Mouse (Mus musculus) activated CD4-positive, CD25-positive, alpha-beta regulatory T cell, adult 4 months (primary cell): ENCODE data around the gene Thbs4. TPM values are rescaled to one million over a fixed set of nuclear protein-coding genes. Genes with fewer than 3 reads are reported as not detected.

Source experiments
- ATAC-seq: one replicate; pipeline ENCODE4 v1.8.0; 2017
- polyA plus RNA-seq, 2 experiments: library from polyadenylated mRNA; unstranded; fragments of 100-300 nt; shearing (Covaris generic); gene quantifications; one replicate each; pipeline ENCODE4 v1.2.1; 2017

Thbs4 gene
- polyA plus RNA-seq, 2 experiments from 2014 or later: not detected

DNA sequence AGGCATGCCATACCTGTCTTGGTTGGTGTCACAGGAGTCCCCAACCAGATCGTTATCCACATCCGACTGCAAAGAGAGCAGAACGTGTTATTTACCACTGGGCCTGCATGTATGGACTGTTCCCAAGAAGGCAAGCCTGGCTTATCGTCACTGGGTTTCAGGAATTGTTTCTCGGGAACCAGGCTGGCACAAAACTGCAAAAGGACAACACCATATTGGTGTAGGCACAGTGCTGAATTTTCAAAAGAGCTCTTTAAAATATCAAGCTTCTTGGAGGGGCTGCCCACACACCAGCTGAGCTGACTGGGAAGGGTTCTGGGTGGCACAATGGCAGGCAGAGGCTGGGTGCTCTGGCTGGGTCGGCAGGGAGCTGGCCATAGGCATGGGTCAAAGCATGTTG, 34.1 kb downstream of the Thbs4 start:
- no peak for ATAC-seq

DNA sequence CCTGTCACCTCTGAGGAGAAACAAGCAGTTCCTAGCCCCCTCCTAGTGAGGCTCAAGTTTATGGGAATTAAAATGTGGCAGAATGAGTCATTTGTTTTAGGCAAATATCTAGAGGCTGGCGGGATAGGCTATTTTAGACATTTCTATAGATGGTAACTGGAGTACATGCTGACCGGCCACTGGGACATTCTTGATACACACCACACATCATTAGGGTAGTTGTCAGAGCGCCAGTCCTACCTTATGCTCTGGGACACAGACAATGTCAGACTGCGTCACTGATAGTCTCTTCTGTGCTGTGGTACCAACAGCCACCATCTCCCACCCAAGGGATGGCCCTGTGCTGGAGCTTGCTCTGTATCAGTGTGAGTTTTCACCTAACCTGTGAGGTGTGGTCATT, 35.5 kb downstream of the Thbs4 start:
- ATAC-seq: no peak

DNA sequence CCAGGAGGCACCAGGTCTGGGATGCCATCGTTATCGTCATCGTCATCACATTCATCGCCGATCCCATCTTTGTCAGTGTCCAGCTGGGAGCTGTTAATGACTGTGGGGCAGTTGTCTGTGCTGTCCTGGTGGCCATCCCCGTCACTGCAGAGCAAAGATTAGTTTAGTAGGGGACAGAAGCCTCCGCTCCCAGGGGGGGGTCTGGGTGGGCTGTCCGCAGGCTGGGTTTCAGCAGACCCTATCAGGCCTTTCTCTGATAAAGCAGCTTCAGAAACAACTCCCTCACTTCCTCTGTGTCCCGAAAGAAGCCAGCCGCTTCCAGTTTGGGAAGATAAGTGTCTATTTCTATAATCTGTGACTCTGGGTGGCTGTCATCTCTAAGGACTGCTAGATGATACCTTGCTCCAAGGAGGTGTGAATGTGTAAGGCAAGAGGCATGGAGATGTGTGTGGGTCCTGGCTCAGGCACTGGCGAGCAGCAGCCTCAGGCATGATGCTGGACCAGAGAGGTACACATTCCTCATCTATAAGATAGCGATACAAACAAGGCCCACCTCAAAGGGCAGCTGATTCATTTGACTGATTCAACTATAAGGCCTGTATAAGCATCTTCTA, 36.5 kb downstream of the Thbs4 start:
- no peak for ATAC-seq

DNA sequence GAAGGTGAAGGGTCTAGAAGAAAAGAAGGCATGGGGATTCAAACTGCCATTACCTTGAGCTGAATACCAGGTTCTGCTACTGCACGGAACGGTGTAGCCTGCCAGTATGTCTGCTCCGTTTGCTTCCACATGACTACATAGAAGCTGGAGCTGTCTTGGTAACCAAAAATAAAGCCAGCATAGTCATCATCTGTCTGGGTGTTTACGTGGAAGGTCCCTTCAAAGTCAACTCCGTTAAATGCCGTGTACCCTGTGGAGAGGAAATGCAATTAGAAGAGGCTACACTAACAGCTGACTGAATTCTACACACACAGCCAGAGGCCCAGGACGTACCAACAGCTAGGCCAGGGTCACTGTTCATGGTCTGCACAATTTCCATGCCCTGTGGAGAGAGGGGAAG, 39.6 kb downstream of the Thbs4 start:
- ATAC-seq: no peak

DNA sequence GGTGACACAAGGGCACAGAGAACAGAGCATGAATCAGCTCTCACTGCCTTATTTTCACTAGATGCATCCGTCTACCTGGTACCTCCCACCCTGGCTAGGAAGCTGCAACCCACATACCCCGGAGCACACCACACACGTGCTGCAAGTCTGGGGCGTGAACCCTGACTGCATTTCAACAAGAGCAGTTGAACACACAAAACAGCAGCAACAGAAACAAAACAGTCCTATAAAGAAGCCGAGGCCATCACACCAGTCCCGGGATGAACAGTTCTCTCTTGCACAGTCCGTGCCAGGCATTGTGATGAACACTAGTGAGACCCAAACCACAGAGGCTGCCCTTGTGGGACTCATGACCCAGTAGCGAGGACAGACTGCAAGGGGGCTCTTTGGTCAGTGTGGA, 40.9 kb downstream of the Thbs4 start:
- no peak for ATAC-seq

DNA sequence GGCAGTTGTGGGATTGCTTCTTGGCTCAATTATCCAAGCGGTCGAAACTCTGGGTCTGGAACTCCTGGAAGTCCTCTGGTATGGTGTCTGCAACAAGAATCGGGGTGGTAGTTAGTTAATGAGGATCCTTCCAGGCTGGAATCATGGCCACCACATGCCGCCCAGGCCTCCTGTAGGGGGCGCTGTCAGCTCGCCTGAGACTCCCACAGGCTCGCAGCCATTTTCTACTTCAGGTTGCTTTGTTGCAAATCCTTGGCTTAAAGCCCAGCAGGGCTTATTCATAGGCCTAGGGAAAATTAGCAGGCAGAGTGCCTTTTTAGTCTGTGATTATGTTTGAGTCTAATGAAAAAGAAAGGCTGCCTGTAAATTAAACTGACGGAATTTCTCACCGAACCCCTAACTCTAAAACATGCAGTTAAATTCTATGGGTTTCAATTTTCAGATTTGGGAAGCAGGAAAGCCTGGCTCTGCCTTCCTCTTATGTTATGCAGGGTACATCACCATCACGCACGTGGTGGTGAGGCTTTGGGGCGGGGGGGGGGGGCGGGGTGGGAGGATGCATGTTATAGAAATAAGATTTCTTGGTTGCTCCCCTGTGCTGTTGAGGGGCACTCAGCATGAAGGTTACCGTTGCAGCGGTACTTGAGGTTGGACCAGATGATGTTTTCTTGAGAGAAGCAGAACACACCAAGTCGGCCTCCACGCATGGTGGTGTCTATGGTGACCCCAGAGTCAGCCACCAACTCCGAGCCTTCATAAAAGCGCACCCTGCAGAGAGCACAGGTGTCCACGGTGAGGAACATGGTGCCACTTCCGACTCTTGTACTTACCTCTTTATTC, 42.7 kb downstream of the Thbs4 start:
- no peak for ATAC-seq

DNA sequence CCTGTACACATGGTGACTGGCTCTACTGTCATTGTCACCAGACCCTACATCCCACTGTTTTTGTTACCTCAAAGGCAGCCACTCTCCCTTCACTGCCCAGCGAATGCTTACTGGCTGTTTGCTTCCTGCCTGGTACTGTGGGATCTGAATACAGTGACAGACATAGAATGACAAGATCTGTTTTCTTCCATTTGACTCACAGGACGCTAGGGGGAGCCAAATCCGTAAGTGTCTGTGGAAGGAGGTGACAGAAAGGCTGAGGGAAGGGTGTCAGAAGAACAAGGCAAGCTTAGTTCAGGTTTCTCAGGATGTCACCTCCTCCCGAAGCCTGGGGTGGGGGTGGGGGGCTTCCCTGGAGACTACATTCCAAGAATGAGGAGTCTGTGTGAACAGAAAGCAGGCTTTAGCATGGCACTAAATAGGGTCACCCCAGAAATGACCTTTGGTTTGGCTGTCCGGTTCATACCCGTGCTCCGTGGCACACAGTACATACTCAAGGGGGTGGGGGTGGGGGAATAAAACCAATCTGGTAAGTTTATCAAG, 43.6 kb downstream of the Thbs4 start:
- ATAC-seq: peak; percentile 82

DNA sequence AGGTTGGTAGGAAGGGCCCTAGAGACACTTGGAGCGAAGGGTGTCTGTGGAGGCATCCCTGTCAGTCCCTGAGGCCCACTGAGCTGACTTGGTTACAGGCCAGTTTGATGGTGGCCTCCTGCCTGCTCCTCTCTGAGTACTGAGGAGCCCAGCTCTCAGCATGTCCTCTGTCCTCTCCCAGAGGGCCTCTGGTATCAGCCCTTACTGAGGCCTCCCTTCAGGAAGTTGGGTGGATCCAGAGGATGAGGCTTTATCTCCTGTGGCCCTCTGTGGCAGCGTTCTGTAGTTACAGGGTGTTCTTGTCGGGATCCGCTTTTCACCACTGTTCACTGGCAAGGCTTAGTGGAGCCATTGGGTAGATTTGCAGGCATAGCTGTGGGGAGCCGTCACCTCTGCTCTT, 51.3 kb downstream of the Thbs4 start:
- ATAC-seq: no peak

DNA sequence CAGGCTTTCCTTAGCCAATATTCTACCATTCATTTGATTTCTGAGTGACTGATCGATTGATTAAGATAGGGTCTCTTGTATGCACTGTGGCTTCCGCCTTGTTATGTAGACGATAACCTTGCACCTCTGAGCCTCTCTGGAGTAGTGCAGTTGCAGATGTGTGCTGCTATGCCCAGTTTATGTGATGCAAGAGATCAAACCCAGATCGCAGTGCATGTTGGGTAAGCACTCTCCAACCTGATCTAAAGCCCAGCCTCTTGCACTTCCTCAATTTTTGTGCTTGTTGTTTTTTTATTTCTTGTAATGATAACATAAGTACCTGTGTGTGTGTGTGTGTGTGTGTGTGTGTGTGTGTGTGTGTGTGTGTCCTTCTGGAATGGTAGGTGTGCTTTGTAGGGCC, 51.7 kb downstream of the Thbs4 start:
- ATAC-seq: no peak

DNA sequence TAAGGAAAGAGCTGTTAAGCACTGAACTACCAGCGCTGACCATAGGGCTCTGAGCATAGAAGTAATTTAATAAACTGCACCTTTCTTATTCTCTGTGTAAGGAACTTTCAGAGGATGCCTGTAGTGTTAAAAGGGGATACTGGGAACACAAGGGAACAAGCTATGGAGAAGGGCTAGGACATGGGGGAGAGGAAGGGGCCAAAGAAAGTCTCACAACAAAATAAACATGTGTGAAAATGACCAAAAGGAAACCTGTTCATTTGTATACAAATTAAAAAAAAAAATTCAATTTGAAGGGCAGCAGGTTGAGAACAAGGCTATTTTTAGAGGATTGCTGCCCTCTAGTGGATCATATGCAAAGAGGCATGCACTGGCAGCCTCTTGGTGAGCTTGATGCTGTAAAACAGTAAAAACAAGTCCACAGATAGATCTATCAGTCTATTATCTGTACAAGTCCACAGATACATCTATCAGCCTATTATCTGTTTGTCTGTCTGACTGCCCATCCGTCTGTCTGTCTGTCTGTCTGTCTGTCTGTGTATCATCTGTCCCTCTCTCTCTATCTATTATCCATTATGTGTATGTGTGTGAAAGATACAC, 53.8 kb downstream of the Thbs4 start:
- ATAC-seq: peak; percentile 61

DNA sequence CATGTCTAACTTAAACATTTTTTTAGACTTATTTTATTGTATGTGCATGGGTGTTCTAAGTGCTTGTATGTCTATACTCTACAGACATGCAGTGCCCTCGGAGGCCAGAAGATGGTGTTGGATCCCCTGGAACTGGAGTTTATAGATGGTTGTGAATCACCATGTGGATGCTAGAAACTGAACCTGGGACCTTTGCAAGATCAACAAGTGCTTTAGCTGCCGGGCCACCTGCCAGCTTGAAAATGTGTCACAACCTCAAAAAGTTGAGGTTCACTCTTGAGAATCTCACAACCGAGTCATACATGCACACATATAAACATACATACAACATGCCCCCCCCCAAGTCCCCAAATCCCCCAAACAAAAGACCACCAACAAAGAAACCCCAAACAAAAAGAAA, 54.8 kb downstream of the Thbs4 start:
- no peak for ATAC-seq

DNA sequence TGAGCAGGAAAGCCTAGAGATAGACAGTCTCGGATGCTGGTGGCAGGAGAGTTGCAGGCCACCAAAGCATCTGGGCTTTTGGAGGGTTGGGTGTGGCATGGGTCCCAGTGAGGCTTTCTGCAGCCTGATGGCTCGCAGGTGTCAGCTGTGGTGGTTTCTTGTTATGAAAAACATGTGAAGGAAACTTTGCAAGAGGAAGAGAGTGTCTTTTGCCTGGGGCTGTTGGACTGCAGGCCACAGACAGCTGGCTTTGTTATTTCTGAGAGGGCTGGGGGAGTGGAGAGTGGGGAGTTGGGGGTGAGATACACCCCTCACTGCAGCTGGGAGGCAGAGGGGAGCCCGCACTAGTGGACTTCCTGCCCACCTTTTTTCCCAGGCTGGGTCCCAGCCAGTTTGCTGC, 55.8 kb downstream of the Thbs4 start:
- ATAC-seq: no peak

DNA sequence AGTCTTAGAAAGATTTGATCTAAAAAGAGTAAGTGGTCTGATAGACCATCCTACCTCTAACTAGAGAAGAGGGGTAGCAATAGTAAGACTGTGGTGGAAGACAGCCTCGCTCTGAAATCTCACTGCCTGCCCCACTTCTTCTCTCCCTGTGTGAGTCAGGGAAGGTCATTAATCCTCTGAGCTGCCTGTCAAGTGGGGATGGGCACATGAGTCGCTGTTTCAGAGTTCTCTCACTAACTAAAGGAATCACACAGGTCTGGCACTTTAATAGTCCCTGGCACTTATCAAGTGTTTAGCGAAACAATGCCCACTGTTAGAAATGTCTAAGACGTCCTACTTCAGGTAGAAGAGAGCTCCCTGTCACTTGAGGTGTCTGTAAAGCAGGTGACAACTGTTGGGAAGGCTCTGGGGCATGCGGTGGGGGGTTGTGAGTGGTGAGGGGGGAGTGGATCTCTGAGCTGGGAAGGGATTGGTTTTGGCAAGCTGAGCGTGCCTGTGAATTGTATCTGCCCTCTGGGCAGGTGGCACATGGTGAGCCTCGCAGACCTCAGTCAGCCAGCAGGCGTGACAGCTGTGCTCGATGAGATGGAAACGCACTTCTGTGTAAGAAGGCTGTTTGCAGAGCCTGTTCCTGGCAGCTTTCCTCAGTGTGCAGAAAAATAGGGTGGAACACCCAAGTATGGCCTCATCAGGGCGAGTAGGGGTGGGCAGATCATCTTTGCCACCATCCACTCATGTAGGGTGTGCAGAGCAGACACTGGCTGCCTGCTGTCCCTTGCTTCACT, 57.9 kb downstream of the Thbs4 start:
- no peak for ATAC-seq

DNA sequence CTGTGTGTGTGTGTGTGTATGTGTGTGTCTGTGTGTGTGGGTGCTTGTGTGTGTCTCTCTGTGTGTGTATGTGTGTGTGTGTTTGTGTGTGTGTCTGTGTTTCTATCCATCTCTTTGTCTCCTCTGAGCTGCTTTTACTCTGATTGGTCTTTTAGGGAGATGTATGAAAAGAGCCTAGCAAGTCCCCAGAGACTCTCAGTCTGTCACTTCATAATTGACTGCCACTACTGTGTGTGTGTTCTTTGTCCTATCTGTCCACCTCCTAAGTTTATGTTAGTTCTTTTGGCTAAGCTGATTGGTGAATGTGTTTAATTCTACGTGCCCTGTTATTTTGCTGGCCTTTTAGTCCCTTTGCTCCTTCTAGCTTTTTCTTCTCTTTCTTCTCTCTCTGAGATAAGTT, 58.9 kb downstream of the Thbs4 start:
- no peak for ATAC-seq

DNA sequence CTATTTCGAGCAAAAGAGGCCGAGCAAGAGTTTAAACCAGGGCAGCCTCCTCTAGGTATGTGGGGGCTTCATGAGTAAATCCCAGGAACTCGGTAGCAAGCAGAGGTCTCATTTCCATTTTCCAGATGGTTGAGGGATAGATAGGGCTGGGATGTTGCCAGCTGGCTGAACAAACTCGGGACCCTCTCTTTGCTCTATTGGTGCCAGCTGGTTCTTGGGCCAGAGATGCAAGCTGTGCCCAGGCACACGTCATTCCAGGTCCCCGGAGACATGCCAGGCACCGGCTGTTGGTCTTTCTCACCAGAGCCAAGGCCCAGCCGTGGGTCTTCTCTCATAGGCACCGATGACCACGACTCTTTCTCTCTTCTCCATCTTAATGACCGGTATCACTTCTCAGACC, 60.9 kb downstream of the Thbs4 start:
- no peak for ATAC-seq

DNA sequence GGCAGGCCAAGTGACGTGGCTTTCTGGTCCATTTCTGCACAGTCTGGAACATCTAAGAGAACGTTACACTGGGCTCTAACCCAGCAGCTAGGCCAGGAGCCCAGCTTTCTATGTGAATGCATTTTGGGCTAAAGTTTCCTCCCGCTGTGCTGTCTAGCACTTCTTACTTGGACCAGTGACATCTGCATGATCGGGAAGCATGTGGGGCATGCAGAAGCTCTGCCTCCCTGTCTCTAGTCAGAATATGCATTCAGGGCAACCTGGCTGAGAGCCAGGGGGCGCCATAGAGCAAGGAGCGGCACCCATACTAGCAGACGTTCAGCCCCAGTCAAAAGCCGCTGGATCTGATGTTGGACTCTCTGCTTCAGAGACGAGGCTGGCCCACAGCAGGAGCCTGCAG, 61.4 kb downstream of the Thbs4 start:
- ATAC-seq: peak; percentile 59

DNA sequence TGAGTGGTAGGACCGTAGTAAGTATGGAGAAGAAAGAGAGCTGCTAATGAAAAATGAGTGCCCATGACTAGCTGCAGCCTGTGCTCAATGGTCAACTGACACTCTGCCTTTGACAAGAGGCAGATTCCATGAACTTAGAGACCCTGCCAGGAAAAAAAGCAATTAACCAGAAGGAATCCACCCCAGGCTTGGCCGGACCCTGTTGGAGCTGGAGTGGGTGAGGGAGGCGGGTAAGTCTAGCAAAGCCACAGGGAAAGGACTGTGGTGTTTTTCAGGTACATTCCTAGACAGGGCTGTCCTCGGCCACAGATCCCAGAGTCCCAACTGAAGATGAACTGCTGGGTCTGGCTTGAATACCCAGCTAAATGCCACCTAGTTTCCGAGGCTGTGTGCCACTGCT, 61.8 kb downstream of the Thbs4 start:
- no peak for ATAC-seq

DNA sequence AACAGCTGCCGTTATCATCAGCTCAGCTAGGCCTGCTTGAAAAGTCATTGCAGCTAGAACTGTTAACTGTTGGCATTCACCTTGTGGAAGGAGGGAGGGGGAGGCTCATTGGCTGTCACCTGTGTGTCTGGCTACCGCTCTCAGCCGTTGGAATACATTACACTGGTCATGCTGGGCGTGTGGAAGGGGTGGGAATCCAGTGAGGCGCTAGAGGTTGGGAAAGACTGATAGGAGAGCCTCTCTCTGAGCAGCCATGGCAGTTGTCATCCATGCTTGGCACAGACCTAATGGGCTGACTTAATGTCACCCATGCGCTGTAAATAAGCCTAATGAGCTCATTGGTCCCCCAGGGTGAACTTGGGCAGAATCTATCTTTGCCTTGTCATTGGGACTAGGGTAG, 62.8 kb downstream of the Thbs4 start:
- ATAC-seq: no peak

DNA sequence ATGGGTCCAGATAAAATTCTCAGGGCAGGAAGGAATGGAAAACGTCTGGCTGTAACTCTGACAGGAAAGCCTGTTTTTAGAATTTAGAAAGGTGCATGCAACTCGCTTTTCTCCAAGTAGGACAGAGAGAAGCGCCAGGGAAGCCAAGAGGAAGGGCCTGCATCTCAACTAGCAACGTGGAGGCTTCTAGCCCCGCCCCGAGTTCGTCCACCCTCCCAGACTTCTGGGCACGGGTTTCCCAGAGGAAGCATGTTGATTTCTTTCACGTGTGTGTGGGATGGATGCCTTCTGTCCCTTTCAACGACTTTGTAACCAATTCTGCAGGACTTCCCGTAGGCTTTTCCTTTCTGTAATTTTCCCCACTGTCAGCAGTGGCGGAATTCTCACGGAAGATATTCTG, 64.8 kb downstream of the Thbs4 start:
- ATAC-seq: no peak

DNA sequence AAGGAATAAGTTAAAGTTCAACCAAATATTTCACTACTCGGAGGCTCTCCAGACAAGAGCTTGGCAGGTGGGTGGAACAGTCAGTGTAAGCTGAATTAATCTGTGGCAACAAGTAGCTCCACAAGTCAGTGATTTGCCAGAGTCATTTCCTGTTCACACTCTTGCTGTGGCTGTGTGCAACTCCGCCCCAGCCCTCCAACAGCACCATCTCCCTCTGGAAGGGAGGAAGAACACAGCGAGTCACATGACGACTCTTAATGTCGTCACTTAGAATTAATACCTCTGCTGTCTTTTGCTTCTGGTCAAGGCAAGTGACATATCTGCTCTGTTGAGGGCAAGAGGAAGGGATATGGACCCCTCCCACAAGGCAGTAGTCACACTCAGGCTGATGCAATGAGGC, 72.2 kb downstream of the Thbs4 start:
- ATAC-seq: peak; percentile 43

DNA sequence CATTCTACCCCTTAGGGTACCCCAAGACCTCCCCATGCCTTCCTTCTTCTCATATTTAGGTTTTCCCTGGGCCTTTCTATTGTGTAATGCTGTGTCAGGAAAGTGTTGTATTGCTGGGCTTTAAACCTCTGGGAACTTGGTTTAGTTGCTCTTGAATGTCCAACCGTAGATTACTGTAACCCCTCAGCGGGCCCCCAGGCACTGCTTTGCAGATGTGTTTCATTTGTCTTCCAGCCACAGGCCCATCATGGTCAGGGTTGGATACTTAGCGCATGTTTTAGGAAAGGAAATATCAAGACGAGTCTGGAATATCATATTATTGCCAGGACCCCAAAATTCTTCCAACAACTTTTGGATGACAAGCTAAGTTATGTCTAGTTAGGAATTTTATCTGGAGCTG, 73.6 kb downstream of the Thbs4 start:
- ATAC-seq: no peak

DNA sequence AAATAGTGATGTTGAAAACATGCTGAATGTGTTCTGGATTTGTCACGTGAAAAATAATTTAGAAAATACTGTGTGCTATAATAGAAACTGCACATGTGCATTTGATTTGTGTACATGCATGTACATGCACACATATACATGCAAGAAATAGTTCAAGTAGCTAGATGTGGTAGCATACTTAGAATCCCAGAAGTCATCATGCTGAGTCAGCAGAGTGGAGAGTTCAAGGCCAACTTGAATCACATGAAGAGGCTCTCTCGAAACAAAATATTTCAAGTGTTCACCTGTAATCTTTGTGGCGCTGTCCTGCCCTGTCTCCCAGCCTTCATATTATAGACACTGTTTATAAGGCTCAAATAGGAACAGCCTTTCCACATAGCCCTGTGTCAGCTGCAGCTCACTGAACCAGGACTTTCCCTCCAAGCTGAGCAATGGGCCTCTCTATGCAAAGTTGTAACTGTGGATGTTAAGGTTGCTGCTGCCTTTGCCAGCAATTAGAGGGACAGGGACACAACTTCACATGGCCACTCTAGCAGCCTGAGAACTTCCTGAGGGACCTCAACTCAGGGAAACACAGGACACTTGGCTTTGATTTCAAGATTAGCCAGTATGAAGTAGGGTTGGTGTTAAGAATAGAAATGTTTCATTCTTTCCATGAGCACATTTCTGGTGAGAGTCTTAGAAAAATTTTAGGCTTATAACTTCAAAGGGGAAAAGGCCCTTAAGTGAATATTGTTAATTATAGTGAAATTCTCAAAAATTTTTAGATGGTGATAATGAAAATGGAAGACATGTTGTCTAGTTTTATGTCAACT, 76.6 kb downstream of the Thbs4 start:
- ATAC-seq: no peak
